Mouse (Mus musculus) ES-Bruce4 (cell line): ENCODE results near the gene Stap1. TPM values are rescaled to one million over a fixed set of nuclear protein-coding genes. Genes with fewer than 3 reads are reported as not detected.
A peak's percentile ranks its signal among the peaks of the same experiment; 100 is the strongest.

Source experiments
- H3K27ac ChIP-seq: 2 replicates; pipeline ENCODE4 v1.5.1; 2012; ENCODE audit warnings: low read length, inconsistent platforms; ENCODE audit not compliant: insufficient read depth
- H3K27me3 ChIP-seq: 2 replicates; pipeline ENCODE4 v1.6.1; 2012; ENCODE audit warnings: mild to moderate bottlenecking, low read length, inconsistent platforms; ENCODE audit not compliant: control insufficient read depth, poor library complexity, insufficient read depth, severe bottlenecking
- H3K36me3 ChIP-seq: 2 replicates; pipeline ENCODE4 v1.6.1; 2012; ENCODE audit warnings: inconsistent platforms, mild to moderate bottlenecking, low read length, moderate library complexity; ENCODE audit not compliant: control insufficient read depth, poor library complexity, insufficient read depth, severe bottlenecking
- H3K4me1 ChIP-seq: one replicate; pipeline ENCODE4 v1.8.1; 2011; ENCODE audit warnings: low read length; ENCODE audit not compliant: control insufficient read depth, insufficient read depth
- H3K4me3 ChIP-seq: 2 replicates; pipeline ENCODE4 v1.5.1; 2011; ENCODE audit warnings: low read depth, mild to moderate bottlenecking, low read length
- H3K9ac ChIP-seq: 2 replicates; pipeline ENCODE4 v1.6.1; 2012; ENCODE audit warnings: low read depth, mild to moderate bottlenecking, inconsistent platforms; ENCODE audit not compliant: poor library complexity, severe bottlenecking
- H3K9me3 ChIP-seq: replicated peaks from 2 replicates; pipeline ENCODE4 v1.6.1; 2012; ENCODE audit warnings: mild to moderate bottlenecking, low read length, inconsistent platforms; ENCODE audit not compliant: control insufficient read depth, poor library complexity, insufficient read depth, severe bottlenecking
- CTCF ChIP-seq: IDR thresholded peaks from one replicate; pipeline ENCODE4 v1.8.1; 2011; ENCODE audit warnings: low read depth, low read length
- EP300 ChIP-seq: IDR thresholded peaks from 2 replicates; pipeline ENCODE4 v1.6.1; 2011; ENCODE audit warnings: low read depth, low read length; ENCODE audit not compliant: insufficient read depth
- POLR2A ChIP-seq: IDR thresholded peaks from one replicate; pipeline ENCODE4 v1.8.1; 2011; ENCODE audit warnings: low read length; ENCODE audit not compliant: insufficient read depth
- polyA plus RNA-seq: library from polyadenylated mRNA; stranded (reverse); fragments of >200 nt; gene quantifications from 2 replicates; pipeline ENCODE4 v1.2.4, GENCODE M21; 2011; ENCODE audit warnings: low read depth; ENCODE audit not compliant: missing spikeins, insufficient read depth, insufficient read length

Gene Stap1
- 0.67 TPM in 1 of 2 replicates, not detected in the other for polyA plus RNA-seq

DNA sequence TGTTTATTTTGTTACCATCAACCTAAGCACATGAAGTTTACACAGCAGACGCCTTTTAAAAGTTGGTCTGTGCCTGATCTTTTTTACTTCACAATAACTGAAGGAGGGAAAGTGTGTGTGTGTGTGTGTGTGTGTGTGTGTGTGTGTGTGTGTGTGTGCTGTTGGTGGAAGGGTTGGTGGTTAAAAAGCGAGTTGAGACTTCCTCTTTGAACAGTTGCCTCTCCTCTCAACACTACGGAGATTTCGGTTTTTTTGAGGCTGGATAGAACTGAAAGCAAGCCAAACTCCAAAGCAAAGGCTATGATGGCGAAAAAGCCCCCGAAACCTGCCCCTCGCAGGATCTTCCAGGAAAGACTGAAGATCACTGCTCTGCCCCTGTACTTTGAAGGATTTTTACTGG, at the start of gene Stap1:
Gene Stap1, plus strand, starts transcription at position 209 of the 400 bp plus-strand sequence.
- TF ChIP-seq POLR2A (no peak), CTCF (no peak), EP300 (no peak)

DNA sequence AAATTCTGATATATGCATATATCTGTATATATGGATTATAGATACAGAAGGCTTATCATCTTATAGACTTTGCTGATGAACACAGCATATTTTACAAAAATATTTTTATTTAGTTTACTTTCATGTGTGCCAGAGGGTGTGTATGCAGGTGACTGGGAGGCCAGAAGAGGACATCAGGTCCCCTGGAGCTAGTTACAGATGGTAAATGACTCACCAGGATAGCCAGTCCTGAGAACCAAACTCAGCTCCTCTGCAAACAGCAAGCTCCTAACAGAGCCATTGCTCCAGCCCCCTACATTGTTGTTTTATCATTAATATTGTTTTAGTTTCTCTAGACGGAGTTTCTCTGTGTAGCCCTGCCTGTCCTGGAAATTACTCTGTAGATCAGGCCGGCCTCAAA, 41.7 kb upstream of the Stap1 start:
- H3K36me3 ChIP-seq: peaks cover 5% of the 10 kb centered on the region; the same call in 1 of the 2 replicates
- no peak overlapping the region for H3K9ac ChIP-seq
- H3K4me3 ChIP-seq: no peak overlapping the region
- H3K27me3 ChIP-seq: no peaks in the 10 kb centered on the region
- TF ChIP-seq POLR2A: no peak
- TF ChIP-seq EP300: no peak
- no peak for TF ChIP-seq CTCF
- H3K27ac ChIP-seq: no peak overlapping the region
- no peaks in the 10 kb centered on the region for H3K4me1 ChIP-seq
- H3K9me3 ChIP-seq: no peaks in the 10 kb centered on the region

More for the DNA sequence above, at the start of gene Stap1:
- H3K9ac ChIP-seq: no peak within 1 kb of the TSS
- no peaks in the 10 kb centered on the region for H3K36me3 ChIP-seq
- no peaks in the 10 kb centered on the region for H3K27me3 ChIP-seq
- no peaks in the 10 kb centered on the region for H3K4me1 ChIP-seq
- no peak within 1 kb of the TSS for H3K27ac ChIP-seq
- no peak within 1 kb of the TSS for H3K4me3 ChIP-seq
- no peaks in the 10 kb centered on the region for H3K9me3 ChIP-seq

DNA sequence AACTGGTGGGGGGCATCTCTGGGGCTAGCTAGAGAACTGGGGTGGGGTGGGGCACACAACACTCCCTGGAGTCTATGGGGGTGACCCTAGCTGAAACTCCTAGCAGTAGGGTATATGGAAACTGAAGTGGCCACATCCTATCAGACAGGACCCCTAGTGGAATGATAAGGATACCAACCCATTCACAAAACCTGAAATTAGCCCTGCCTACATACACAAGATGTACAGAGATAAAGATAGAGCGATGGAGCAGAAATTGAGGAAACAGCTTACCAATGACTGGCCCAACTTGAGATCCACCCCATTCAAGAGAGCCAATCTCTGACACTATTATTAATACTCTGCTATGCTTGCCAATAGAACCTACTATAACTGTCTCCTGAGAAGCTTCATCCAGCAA, 8.0 kb upstream of the Stap1 start:
- Histone ChIP-seq H3K36me3 (peaks cover 3% of the 10 kb centered on the region; the same call in 1 of the 2 replicates), H3K27me3 (no peaks in the 10 kb centered on the region), H3K27ac (no peak overlapping the region), H3K9me3 (no peaks in the 10 kb centered on the region), H3K9ac (no peak overlapping the region), H3K4me3 (no peak overlapping the region), H3K4me1 (no peaks in the 10 kb centered on the region)
- TF ChIP-seq POLR2A: no peak
- no peak for TF ChIP-seq CTCF
- TF ChIP-seq EP300: no peak

DNA sequence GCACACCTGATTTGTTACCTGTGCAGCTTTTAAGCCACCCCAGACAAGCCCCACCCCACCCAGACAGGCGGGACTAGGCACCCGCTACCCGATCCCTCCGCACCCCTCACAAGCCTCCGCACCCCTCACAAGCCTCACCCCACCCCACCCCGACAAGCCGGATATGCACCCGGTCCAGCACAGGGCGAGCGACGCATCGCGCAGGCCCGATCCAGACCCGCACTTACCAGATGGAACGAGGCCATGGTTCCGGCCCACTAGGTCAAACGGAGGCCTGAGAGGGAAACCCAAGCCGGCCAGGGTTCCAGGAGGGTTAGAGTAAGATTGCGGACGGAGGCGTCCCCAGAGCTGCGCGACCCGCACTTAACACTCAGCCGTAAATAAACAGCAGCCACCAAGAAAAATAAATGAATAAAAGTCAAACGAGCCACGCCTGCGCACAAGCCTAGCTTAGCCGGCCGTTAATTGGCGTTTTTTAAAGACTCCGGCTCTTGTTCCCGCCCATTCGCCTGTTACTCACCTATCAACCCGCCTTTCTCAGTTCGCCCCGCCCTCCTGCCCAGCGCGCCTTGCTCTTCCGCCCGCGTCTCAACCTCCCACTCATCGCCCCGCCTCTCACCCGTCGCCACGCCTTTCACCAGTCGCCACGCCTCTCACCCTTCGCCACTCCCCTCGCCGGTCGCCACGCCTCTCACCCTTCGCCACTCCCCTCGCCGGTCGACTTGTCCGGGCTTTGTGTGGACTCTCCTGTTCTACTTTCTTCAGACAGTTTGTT, 6.3 kb upstream of the Stap1 start, which contains the start of gene Cenpc1:
Gene Cenpc1, minus strand, starts transcription at position 483 of the 775 bp plus-strand sequence.
- no peaks in the 10 kb centered on the region for H3K27me3 ChIP-seq
- TF ChIP-seq EP300 (no peak), POLR2A (peak; percentile 40), CTCF (no peak)
- no peaks in the 10 kb centered on the region for H3K9me3 ChIP-seq
- peak within 1 kb of the TSS; percentile 90 for H3K9ac ChIP-seq
- H3K27ac ChIP-seq: peak within 1 kb of the TSS; percentile 86
- peak within 1 kb of the TSS; percentile 95 for H3K4me3 ChIP-seq
- no peaks in the 10 kb centered on the region for H3K36me3 ChIP-seq
- H3K4me1 ChIP-seq: no peaks in the 10 kb centered on the region

DNA sequence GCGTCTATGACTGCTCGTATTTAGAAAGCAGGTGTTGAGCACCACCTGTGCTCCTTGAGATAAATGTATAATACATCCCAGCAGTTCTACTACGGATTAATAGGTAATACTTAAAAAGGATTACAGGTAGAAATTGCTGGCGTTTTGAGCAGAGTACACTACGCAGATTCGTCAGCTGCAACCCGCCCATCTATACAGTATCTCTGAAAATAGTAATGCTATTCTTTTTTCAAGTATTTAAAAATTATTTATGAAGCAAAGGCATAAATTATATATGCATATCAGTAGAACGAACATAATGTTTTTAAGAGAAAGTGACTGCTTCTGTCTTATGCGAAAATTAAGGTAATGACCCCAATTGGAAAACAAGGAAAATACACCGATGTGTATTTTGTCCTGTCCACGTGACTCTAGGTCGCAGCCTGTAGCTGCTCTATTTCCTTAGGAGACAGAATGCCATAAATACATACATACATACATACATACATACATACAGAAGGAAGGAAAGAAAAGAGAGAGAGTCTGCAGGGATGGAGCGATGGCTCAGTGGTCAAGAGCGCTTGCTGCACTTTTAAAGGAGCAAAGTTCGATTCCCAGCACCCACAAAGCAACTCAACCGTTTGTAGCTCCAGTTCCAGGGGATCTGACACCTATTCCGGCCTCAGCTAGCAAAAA, 5.5 kb upstream of the Stap1 start:
- TF ChIP-seq CTCF (no peak), EP300 (no peak), POLR2A (no peak)
- peak overlapping the region; percentile 39; the same call in 1 of the 2 replicates for H3K27ac ChIP-seq

DNA sequence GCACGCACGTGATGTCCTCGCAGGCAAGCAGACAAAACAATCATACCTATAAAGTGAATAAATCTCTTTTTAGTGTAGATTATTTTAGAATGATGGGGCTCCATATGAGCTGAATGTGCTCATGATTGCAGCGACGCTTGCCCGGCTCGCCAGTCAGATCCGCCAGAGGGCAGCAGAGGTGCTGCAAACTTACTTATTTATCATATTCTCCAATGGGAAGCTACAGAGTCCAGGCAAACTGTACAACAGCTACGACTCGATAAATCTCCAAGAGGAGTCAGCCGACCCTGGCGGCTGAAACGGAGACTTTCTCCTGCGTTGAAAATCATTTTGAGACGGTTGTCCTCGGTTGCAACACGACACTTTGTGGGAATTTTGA, 5.0 kb upstream of the Stap1 start:
- Histone ChIP-seq H3K36me3 (no peaks in the 10 kb centered on the region), H3K27ac (peak overlapping the region; percentile 39; the same call in 1 of the 2 replicates), H3K9me3 (no peaks in the 10 kb centered on the region), H3K9ac (peak overlapping the region; percentile 68), H3K4me1 (no peaks in the 10 kb centered on the region), H3K4me3 (peak overlapping the region; percentile 64), H3K27me3 (no peaks in the 10 kb centered on the region)
- TF ChIP-seq CTCF (peak; percentile 83), POLR2A (no peak)

More for the DNA sequence above, 5.5 kb upstream of the Stap1 start:
- Histone ChIP-seq H3K36me3 (no peaks in the 10 kb centered on the region), H3K9me3 (no peaks in the 10 kb centered on the region), H3K4me1 (no peaks in the 10 kb centered on the region), H3K27me3 (no peaks in the 10 kb centered on the region), H3K9ac (peak overlapping the region; percentile 68), H3K4me3 (peak overlapping the region; percentile 64)
